ENCODE assay signal across 8 mouse cellular contexts in the genomic region with DNA sequence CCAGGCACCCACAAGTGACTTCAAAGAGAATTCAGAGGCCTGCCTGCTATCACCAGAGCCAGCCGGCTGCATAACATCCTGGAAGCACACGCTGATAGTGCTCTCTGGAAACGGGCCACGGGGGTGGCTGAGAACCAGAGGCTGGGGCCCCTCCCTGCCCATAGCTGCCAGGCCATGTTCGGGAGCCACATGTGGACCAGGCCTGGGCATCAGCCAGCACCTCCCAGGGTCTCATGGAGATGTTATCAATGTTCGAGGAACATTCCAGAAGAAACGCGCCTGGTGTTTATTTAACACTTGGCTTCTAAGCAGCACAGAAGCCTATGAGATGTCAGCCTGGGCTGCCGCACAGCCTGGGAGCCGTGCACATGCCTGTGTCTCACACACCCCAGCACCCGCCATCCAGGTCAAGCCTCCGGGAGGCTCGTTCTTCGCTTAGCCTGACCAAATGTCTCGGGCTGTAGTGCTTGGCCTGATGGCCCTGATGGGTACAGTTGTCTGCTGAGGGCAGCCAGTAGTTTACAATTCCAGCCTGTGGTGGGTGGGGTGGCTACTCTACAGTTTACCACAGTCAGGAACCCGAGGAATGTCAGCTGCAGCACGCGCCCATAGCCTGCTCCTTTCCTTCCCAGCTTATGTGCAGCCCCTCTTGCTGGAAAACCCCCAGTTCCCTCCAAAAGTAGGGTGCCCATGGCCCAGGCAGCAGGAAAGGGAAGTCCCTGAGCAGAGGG. TPM values are rescaled to one million over a fixed set of nuclear protein-coding genes. Genes with fewer than 3 reads are reported as not detected.
DNase-seq lines count a peak whose midpoint lies in the region; ATAC-seq lines count a peak whose summit lies in the region.

No protein-coding gene starts in this region.

- H3K4me3 ChIP-seq in embryonic facial prominence, embryonic 14.5 days (ENCODE audit: low read depth, low read length), result no peak overlapping the region
- no peak overlapping the region for H3K4me3 ChIP-seq in liver, embryonic 13.5 days (replicated peaks)
- no peak overlapping the region for H3K4me3 ChIP-seq in stomach, embryonic 16.5 days (replicated peaks; ENCODE audit: low read length)

- H3K9me3 ChIP-seq in embryonic facial prominence, embryonic 14.5 days (ENCODE audit: control insufficient read depth, low read length), result no peaks in the 10 kb centered on the region
- H3K9me3 ChIP-seq in liver, embryonic 13.5 days (replicated peaks), result no peaks in the 10 kb centered on the region
- no peaks in the 10 kb centered on the region for H3K9me3 ChIP-seq in stomach, embryonic 16.5 days (replicated peaks; ENCODE audit: control insufficient read depth, low read length)

- peak overlapping the region; percentile 19; the same call in 1 of the 2 replicates for H3K27ac ChIP-seq in embryonic facial prominence, embryonic 14.5 days (replicated peaks; ENCODE audit: low read depth, low read length)
- H3K27ac ChIP-seq in liver, embryonic 13.5 days, result peak overlapping the region; percentile 48; the same call in 1 of the 2 replicates
- peak overlapping the region; percentile 50 for H3K27ac ChIP-seq in stomach, embryonic 16.5 days (ENCODE audit: low read length)

- DNase-seq in adrenal gland, adult 2 months, result peak; percentile 30
- DNase-seq in adrenal gland, postnatal 25 days, result no peak
- peak; percentile 70 for DNase-seq in embryonic facial prominence, embryonic 14.5 days (ENCODE audit: low spot score)
- peak; percentile 82 for DNase-seq in heart, postnatal 4 days
- peak; percentile 13 for DNase-seq in liver, embryonic 13.5 days
- DNase-seq in layer of hippocampus, postnatal 14 days (ENCODE audit: low spot score in 2 of 2), result no peak
- DNase-seq in left cerebral cortex, postnatal 36 days (ENCODE audit: low spot score in 2 of 2), result no peak

- H3K36me3 ChIP-seq in embryonic facial prominence, embryonic 14.5 days (ENCODE audit: control insufficient read depth, insufficient read depth, low read length), result peaks cover 34% of the 10 kb centered on the region
- H3K36me3 ChIP-seq in liver, embryonic 13.5 days, result peaks cover 32% of the 10 kb centered on the region
- peaks cover 7% of the 10 kb centered on the region; the same call in 1 of the 2 replicates for H3K36me3 ChIP-seq in stomach, embryonic 16.5 days (ENCODE audit: control insufficient read depth, insufficient read depth, low read length)

- peaks cover 14% of the 10 kb centered on the region; the same call in 1 of the 2 replicates for H3K4me1 ChIP-seq in embryonic facial prominence, embryonic 14.5 days (ENCODE audit: control insufficient read depth, insufficient read depth, low read length)
- peaks cover 13% of the 10 kb centered on the region for H3K4me1 ChIP-seq in liver, embryonic 13.5 days (replicated peaks)
- peaks cover 15% of the 10 kb centered on the region for H3K4me1 ChIP-seq in stomach, embryonic 16.5 days (ENCODE audit: control insufficient read depth, insufficient read depth, low read length)

- no peak overlapping the region for H3K9ac ChIP-seq in embryonic facial prominence, embryonic 14.5 days (ENCODE audit: low read depth, low read length)
- H3K9ac ChIP-seq in liver, embryonic 13.5 days, result no peak overlapping the region
- 0 out of 2 replicates have a peak overlapping the region, but pooled peaks have one; percentile 33 for H3K9ac ChIP-seq in stomach, embryonic 16.5 days (ENCODE audit: low read length)

- ATAC-seq in embryonic facial prominence, embryonic 14.5 days (ENCODE audit: low read depth), result peak; percentile 69
- peak; percentile 56 for ATAC-seq in liver, embryonic 13.5 days (ENCODE audit: low read depth)
- ATAC-seq in stomach, embryonic 16.5 days (ENCODE audit: insufficient read depth, low FRiP score), result peak; percentile 77

- intact Hi-C loops in left cerebral cortex, postnatal 36 days (cut with DNase I), result no loop called here

- 49% methylated on average over 17 of the region's 18 CpGs for WGBS in embryonic facial prominence, embryonic 14.5 days
- WGBS in liver, embryonic 13.5 days (ENCODE audit: insufficient replicate concordance), result 32% methylated on average over 18 of the region's 18 CpGs
- 13% methylated on average over 18 of the region's 18 CpGs for WGBS in stomach, embryonic 16.5 days

- no peaks in the 10 kb centered on the region for H3K27me3 ChIP-seq in embryonic facial prominence, embryonic 14.5 days (replicated peaks; ENCODE audit: control insufficient read depth, insufficient read depth, low read length)
- no peaks in the 10 kb centered on the region for H3K27me3 ChIP-seq in liver, embryonic 13.5 days
- no peaks in the 10 kb centered on the region for H3K27me3 ChIP-seq in stomach, embryonic 16.5 days (ENCODE audit: control insufficient read depth, insufficient read depth, low read length)

- 0 out of 2 replicates have a peak overlapping the region, but pooled peaks have one; percentile 6 for H3K4me2 ChIP-seq in embryonic facial prominence, embryonic 14.5 days (ENCODE audit: low read depth, low read length)
- no peak overlapping the region for H3K4me2 ChIP-seq in liver, embryonic 13.5 days
- no peak overlapping the region for H3K4me2 ChIP-seq in stomach, embryonic 16.5 days (ENCODE audit: low read depth, low read length)

RNA-seq across cellular contexts. Expression of a gene that starts 31.2 kb away (rescaled TPM):
- 10 to 100 TPM; 17.9 to 21.0 TPM for total RNA-seq in adrenal gland, adult 2 months (2021)
- 26.4 and 30.5 TPM in 2 replicates for polyA plus RNA-seq in adrenal gland, adult 2 months (2012; rRNA removed)
- 23.1 and 24.6 TPM in 2 replicates for total RNA-seq in adrenal gland, postnatal 25 days (2021)
- polyA plus RNA-seq in embryonic facial prominence, embryonic 14.5 days (2014; fragmentation: Nextera tagmentation; extraction: Ambion mirVana), result 34.2 and 38.5 TPM in 2 replicates
- 10 to 100 TPM; 12.6 to 13.2 TPM for total RNA-seq in heart, postnatal 4 days (2021)
- polyA plus RNA-seq in liver, embryonic 13.5 days (2015; fragmentation: Nextera tagmentation; extraction: Ambion mirVana), result 23.3 and 26.2 TPM in 2 replicates
- 29.7 and 31.0 TPM in 2 replicates for polyA plus RNA-seq in stomach, embryonic 16.5 days (2015; fragmentation: Nextera tagmentation; extraction: Ambion mirVana)
- total RNA-seq in layer of hippocampus, postnatal 14 days (2021), result 10 to 100 TPM; 32.3 to 34.9 TPM
- 10 to 100 TPM; 33.7 to 33.8 TPM for total RNA-seq in left cerebral cortex, postnatal 36 days (2021)

RNA-seq across cellular contexts. Expression of a gene that starts 45.7 kb away (rescaled TPM):
- total RNA-seq in adrenal gland, adult 2 months (2021), result 1 to 10 TPM; 9.5 to 9.8 TPM
- polyA plus RNA-seq in adrenal gland, adult 2 months (2012; rRNA removed), result 5.1 and 7.4 TPM in 2 replicates
- 2.2 and 3.3 TPM in 2 replicates for total RNA-seq in adrenal gland, postnatal 25 days (2021)
- 3.0 and 3.5 TPM in 2 replicates for polyA plus RNA-seq in embryonic facial prominence, embryonic 14.5 days (2014; fragmentation: Nextera tagmentation; extraction: Ambion mirVana)
- total RNA-seq in heart, postnatal 4 days (2021), result 1 to 10 TPM; 2.0 to 2.5 TPM
- 10.3 and 10.7 TPM in 2 replicates for polyA plus RNA-seq in liver, embryonic 13.5 days (2015; fragmentation: Nextera tagmentation; extraction: Ambion mirVana)
- 6.7 and 8.3 TPM in 2 replicates for polyA plus RNA-seq in stomach, embryonic 16.5 days (2015; fragmentation: Nextera tagmentation; extraction: Ambion mirVana)
- 1 to 10 TPM; 2.2 to 3.1 TPM for total RNA-seq in layer of hippocampus, postnatal 14 days (2021)
- total RNA-seq in left cerebral cortex, postnatal 36 days (2021), result 1 to 10 TPM; 2.9 to 3.4 TPM

Comparison
In these comparisons a context has a peak if more than half of its experiments do, and no peak if none do; other contexts are left out.
1. DNase-seq: peak in adrenal gland, adult 2 months (single experiment), embryonic facial prominence, embryonic 14.5 days (single experiment), heart, postnatal 4 days (single experiment) and liver, embryonic 13.5 days (single experiment); none in adrenal gland, postnatal 25 days (single experiment), layer of hippocampus, postnatal 14 days (0 of 2) and left cerebral cortex, postnatal 36 days (0 of 2).
2. Peak in every context shown above with its lines, with median percentiles within 50 percentile points of each other: ATAC-seq and H3K27ac ChIP-seq.